ENCODE assay signal across 25 mouse cellular contexts in genomic region chr3:50440409-50440808, GRCm38 (mm10).
"Had no signal": no experiment of that assay in that cellular context is flagged by ENCODE, and none has a peak within 500 bp of the region (broad histone marks: within the 10 kb centered on the region; RNA-seq: fewer than 3 reads in every experiment).

No protein-coding gene starts in this region.

- H3K27ac ChIP-seq: heart, adult 2 months; heart, embryonic 13.5 days; heart, embryonic 15.5 days; hindbrain, embryonic 13.5 days; hindbrain, embryonic 15.5 days; hindbrain, postnatal 0 days; intestine, embryonic 15.5 days; liver, embryonic 13.5 days; liver, embryonic 15.5 days had no signal

- H3K36me3 ChIP-seq: heart, embryonic 13.5 days; heart, embryonic 15.5 days; hindbrain, embryonic 13.5 days; hindbrain, embryonic 15.5 days; intestine, embryonic 15.5 days; limb, embryonic 12.5 days; liver, embryonic 13.5 days; liver, embryonic 15.5 days had no signal

- H3K4me3 ChIP-seq: heart, adult 2 months; heart, embryonic 13.5 days; heart, embryonic 15.5 days; hindbrain, embryonic 13.5 days; hindbrain, embryonic 15.5 days; intestine, embryonic 15.5 days; limb, embryonic 12.5 days; liver, embryonic 13.5 days; liver, embryonic 15.5 days had no signal

- H3K4me2 ChIP-seq: heart, embryonic 11.5 days; heart, embryonic 13.5 days; heart, embryonic 15.5 days; hindbrain, embryonic 13.5 days; hindbrain, embryonic 15.5 days; intestine, embryonic 15.5 days; limb, embryonic 12.5 days; liver, embryonic 11.5 days; liver, embryonic 13.5 days; liver, embryonic 15.5 days had no signal

- DNase-seq: gastrocnemius, postnatal 14 days; gastrocnemius, postnatal 36 days; heart, adult 11 months; heart, adult 2 months; heart, postnatal 14 days; heart, postnatal 36 days; kidney, adult 18-20 months; kidney, adult 8-10 months; kidney, postnatal 10 days; kidney, postnatal 25 days; kidney, postnatal 4 days; liver; liver, embryonic 13.5 days had no signal

- H3K27me3 ChIP-seq: heart, embryonic 13.5 days; heart, embryonic 15.5 days; hindbrain, embryonic 13.5 days; hindbrain, embryonic 15.5 days; intestine, embryonic 15.5 days; limb, embryonic 12.5 days; liver, embryonic 13.5 days; liver, embryonic 15.5 days had no signal

- H3K4me1 ChIP-seq: liver, embryonic 15.5 days had no signal

- H3K9me3 ChIP-seq: heart, embryonic 13.5 days; heart, embryonic 15.5 days; hindbrain, embryonic 13.5 days; hindbrain, embryonic 15.5 days; intestine, embryonic 15.5 days; limb, embryonic 12.5 days; liver, embryonic 13.5 days; liver, embryonic 15.5 days had no signal

- ATAC-seq: hindbrain, postnatal 0 days; inflammation-experienced regulatory T-cells, adult 6 months; intestine, embryonic 15.5 days; intestine, postnatal 0 days had no signal

- H3K9ac ChIP-seq: heart, embryonic 13.5 days; heart, embryonic 15.5 days; hindbrain, embryonic 13.5 days; hindbrain, embryonic 15.5 days; intestine, embryonic 15.5 days; limb, embryonic 12.5 days; liver, embryonic 13.5 days; liver, embryonic 15.5 days had no signal
